Mouse (Mus musculus) CH12.LX (cell line): ENCODE data around the gene Ttll5.

Experiments
- CTCF ChIP-seq, 2 experiments: IDR thresholded peaks in 1 of 2; conservative IDR thresholded peaks in 1 of 2; 2 replicates each; pipeline ENCODE4 v1.5.1; 2011 to 2012; ENCODE audit warnings: low read depth in 2 of 2, low read length in 2 of 2, improper control_type of control experiment in 1 of 2, inconsistent platforms in 1 of 2, mild to moderate bottlenecking in 1 of 2, moderate library complexity in 1 of 2
- E2F4 ChIP-seq: IDR thresholded peaks from 2 replicates; pipeline ENCODE4 v1.6.1; 2011; ENCODE audit warnings: low read depth, low read length, improper control_type of control experiment; ENCODE audit not compliant: insufficient replicate concordance
- EP300 ChIP-seq: IDR thresholded peaks from 2 replicates; pipeline ENCODE4 v1.6.1; 2011; ENCODE audit warnings: low read length, improper control_type of control experiment
- KAT2A ChIP-seq: IDR thresholded peaks from 2 replicates; pipeline ENCODE4 v1.6.1; 2012; ENCODE audit warnings: low read length, improper control_type of control experiment, inconsistent platforms; ENCODE audit not compliant: insufficient replicate concordance
- MAZ ChIP-seq: IDR thresholded peaks from 2 replicates; pipeline ENCODE4 v1.6.1; 2012; ENCODE audit warnings: low read depth, mild to moderate bottlenecking, inconsistent platforms, low read length, improper control_type of control experiment, moderate library complexity
- POLR2A ChIP-seq: IDR thresholded peaks from 2 replicates; pipeline ENCODE4 v1.6.1; 2011; ENCODE audit warnings: low read depth, mild to moderate bottlenecking, improper control_type of control experiment, low read length

GRCm38 (mm10) chr12:86105546-86105945, 281.1 kb downstream of the Ttll5 start:
- TF ChIP-seq E2F4 (no peak), CTCF (conservative IDR thresholded peaks at IDR 0.05 in 1 of 2, IDR thresholded peaks at IDR 0.05 in 1 of 2; ENCODE audit: low read depth in 2 of 2, low read length in 2 of 2) (no peak), MAZ (no peak), EP300 (no peak), POLR2A (no peak), KAT2A (no peak)
